Mouse (Mus musculus) liver, adult (tissue): ENCODE results near the gene Fbxo34.
A peak's percentile ranks its signal among the peaks of the same experiment; 100 is the strongest.

Source experiments
- GATA4 ChIP-seq: IDR thresholded peaks from 2 replicates; pipeline ENCODE4 v1.6.1; 2014; ENCODE audit warnings: mild to moderate bottlenecking, low read length; ENCODE audit not compliant: insufficient replicate concordance

Fbxo34 gene

GRCm38 (mm10) chr14:47493592-47494361 lies 43.6 kb downstream of the Fbxo34 start:
- TF ChIP-seq GATA4: no peak

DNA sequence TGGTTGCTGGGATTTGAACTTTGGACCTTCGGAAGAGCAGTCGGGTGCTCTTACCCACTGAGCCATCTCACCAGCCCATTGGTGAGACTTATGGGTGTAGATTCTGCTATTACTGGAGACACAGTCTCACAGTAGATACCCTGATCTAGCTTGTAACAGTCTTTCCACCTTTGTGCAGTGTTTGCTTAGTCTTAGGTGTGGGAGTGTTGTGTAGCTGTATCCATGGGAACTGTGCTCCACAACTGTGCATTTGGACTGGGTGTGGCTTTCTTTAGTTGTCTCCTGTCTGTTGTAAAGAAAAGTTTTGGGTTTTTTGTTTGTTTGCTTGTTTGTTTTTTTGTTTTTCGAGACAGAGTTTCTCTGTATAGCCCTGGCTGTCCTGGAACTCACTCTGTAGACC lies 45.7 kb downstream of the Fbxo34 start:
- no peak for TF ChIP-seq GATA4

- no peak for TF ChIP-seq GATA4
Observed at GRCm38 (mm10) chr14:47497166-47497565, 46.9 kb downstream of the Fbxo34 start.

DNA sequence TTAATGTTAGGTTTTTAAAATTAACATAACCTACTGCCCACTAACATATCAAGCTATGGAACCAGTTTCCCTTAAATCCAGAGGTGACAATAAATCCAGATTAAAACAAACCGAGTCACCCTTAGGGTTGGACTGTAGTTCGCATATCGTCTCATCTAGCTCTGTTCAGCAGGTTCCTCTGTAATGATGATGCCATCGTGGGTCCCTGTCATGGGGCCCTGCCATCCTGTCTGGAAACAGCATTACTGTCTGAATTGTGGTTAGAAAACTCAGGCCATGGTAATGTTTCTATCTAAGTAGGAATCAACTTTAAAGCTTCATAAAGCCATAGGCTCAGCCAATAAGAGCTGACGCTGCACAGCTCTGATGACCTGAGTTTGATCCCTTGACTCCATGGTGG lies 48.4 kb downstream of the Fbxo34 start:
- no peak for TF ChIP-seq GATA4

- TF ChIP-seq GATA4: no peak
Observed at GRCm38 (mm10) chr14:47504036-47504435, 53.8 kb downstream of the Fbxo34 start.

- TF ChIP-seq GATA4: no peak
Observed at GRCm38 (mm10) chr14:47506676-47507075, 56.5 kb downstream of the Fbxo34 start.

DNA sequence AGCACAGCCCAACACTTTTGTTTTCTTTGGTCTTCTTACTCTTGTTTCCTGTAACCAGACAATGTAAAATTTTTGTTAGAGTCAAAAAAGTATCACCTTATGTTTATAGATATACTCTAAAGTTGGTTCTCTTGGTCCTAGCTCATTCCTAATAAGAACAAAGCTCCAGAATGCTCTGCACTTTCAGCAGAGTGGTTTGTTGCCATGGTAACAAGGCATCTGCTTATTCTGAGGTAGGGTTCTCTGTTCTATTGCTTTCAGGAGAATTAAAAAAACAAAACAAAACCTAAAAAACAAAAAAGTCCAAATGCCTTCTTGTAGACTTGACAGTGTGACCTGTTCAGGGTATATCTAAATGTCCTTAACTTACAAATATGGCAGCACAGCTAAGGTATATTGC lies 57.8 kb downstream of the Fbxo34 start:
- no peak for TF ChIP-seq GATA4

DNA sequence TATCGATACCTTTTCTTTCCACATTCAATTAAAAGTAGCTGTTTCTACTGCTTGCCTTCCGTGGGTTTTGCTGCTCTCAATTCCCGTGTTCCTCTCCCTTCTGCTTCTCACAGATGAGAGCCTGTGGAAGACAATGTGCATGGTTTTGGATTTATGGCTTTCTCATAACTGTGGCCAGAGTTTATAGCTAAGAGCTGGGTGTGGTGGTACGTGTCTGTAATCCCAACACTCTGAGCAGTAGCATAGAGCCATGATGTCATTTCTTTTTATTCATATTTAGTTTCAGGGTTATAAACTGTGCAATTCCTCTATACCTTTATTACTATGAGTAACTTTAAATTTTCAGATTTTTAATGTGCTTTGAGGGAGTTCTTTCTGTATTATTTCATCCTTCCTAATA lies 60.0 kb downstream of the Fbxo34 start:
- no peak for TF ChIP-seq GATA4

- TF ChIP-seq GATA4: no peak
Observed at GRCm38 (mm10) chr14:47513606-47514005, 63.4 kb downstream of the Fbxo34 start.

- no peak for TF ChIP-seq GATA4
Observed at GRCm38 (mm10) chr14:47514816-47515453, 64.7 kb downstream of the Fbxo34 start.

DNA sequence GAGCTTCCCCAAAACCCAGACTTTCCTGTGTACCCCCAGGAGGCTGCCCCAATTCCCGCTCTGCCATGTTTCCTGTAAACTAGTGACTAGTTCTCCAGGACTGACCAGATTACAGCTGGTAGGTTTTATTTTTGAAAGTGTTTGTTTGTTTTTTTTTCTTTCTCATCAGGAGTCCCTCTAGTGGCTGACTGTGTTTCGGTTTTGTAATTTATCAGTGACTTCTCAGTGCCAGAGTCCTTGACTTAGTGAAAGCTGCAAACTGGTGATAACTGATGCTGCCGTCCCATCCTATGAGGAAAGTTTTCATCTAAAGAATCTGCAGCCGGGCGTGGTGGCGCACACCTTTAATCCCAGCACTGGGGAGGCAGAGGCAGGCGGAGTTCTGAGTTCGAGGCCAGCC lies 65.4 kb downstream of the Fbxo34 start:
- TF ChIP-seq GATA4: no peak

GRCm38 (mm10) chr14:47516755-47517154 lies 66.5 kb downstream of the Fbxo34 start:
- no peak for TF ChIP-seq GATA4

- TF ChIP-seq GATA4: no peak
Observed at GRCm38 (mm10) chr14:47518619-47519018, 68.4 kb downstream of the Fbxo34 start.

GRCm38 (mm10) chr14:47520751-47521449 lies 70.7 kb downstream of the Fbxo34 start:
- no peak for TF ChIP-seq GATA4

DNA sequence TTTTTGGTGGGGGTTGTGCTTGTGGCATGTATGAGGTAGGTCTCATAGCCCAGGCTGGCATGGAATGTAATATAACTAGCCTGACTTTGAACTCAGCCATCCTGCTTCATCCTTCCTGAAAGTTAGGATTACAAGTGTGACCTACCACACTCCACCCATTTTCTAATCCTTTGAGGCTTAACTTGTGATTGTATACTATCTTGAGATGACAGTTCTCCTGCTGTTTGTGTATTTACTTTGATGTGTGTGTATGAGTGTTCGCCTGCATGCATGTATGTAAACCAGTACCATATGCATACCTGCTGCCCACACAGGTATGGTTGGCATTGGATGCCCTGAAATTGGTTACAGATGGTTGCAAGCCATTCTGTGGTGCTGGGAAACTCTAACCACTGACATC lies 71.4 kb downstream of the Fbxo34 start:
- no peak for TF ChIP-seq GATA4

DNA sequence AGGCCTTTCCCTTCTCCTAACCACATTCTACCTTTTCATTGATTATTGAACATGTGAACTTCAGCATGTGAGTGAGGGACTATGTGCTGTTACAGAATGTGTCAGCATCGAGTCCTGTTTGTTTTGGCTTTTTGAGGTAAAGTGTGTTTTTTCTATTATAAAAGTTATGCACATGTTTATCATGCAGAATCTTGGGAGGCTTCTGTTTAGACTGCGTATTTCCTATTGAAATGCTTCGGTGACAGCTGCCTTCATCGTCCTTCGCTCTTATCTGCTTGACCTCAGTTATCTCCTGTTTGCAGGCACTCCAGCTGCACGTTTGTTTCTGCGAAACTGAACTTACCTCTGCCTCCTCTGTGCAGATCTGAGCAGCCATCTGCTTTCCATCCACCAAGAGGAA lies 72.1 kb downstream of the Fbxo34 start:
- 0 out of 2 replicates have a peak, but pooled peaks have one; percentile 49 for TF ChIP-seq GATA4
